Mouse (Mus musculus) liver, postnatal 0 days (tissue): ENCODE measurements at regions not wholly inside any gene's neighbourhood (a gene's known extent, or its start where the extent isn't known, plus 50 kb on each side); places are given as distances from the start of the nearest gene placed in this dataset.

ENCODE experiments used
- CTCF ChIP-seq: sonication (generic); IDR thresholded peaks from 2 replicates; pipeline ENCODE4 v1.5.1; 2016; ENCODE audit warnings: antibody characterized with exemption, low read depth
- EP300 ChIP-seq: IDR thresholded peaks from 2 replicates; pipeline ENCODE4 v1.6.1; 2016; ENCODE audit warnings: antibody characterized with exemption, low read depth, mild to moderate bottlenecking

DNA sequence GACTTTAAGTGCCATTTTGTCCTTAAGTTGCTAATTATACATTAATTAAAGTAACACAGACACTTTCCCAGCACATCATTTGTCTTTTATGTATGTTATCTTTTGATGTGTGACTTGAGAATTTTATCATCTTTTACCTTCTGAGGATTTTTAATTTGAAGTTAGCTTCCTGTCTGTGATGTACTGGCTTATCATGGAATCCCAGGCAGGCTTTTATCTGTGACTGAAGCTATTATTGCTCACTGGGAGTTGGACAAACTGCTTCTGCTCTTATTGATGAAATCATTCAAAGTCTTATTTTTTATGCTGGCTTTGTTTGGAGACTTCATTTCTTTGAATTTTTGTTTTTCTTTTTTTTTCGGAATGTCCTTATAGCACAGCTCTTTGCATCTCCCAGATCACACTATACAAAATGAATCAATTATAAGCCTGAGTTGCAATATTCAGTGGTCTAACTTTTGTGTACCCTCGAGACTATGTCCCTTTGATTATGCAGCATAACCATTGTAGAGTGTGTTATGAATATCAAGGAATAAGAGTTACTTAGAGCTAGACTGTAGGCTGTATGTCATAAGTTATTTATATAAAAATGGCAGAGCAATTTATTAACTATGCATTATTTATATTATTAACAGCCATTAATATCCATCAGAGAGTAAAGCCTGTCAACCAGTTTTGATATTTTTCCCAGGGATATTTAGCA, 494.1 kb downstream of the Hao1 start:
- no peak for TF ChIP-seq CTCF
- TF ChIP-seq EP300: peak; percentile 58; the same call in 1 of the 2 replicates
